Mouse (Mus musculus): ENCODE results near the gene Arxes2.

DNA sequence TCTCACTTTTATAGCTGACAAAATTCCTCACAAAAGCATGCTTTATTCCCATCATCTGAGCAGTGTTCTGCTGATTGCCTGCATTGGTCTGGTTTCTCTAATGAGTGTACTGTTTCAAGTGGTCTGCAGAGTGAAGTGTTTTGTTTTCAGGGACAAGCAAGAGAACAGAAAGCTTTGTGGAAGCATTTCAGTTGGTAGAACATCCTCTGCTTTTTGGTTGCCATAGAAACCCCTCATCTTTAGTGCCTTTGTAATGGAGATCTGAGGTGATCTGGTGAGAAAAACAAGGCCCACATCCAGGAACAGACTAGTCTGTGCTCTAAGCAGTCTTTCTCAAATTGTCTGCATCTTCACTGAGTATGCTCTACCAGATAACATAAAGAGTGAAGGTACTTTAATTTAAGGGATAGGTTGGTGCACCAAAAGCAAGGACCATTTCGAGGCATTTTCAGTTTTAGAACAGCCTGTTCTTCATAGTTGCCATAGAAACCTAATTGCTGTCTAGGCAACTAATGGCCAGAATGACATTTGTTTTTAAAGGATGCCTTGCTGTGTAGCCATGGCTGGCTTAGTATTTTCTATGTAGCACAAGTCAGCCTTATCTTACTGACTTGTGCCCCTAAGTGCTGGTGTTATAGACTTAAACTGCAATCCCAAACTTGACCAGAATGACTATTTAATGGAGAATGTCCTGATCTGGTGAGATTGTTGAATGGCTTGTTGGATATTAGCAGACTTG is 44.8 kb upstream of the Arxes2 start:
- TF ChIP-seq POLR2A (IDR thresholded peaks at IDR 0.05; ENCODE audit: extremely low read depth, insufficient read depth, low read length) (no peak), CTCF (IDR thresholded peaks at IDR 0.05; ENCODE audit: low read depth, low read length) (no peak)

Data from liver, adult 2 months (tissue).